8 mouse cellular contexts compared by ENCODE assay signal in the genomic region with DNA sequence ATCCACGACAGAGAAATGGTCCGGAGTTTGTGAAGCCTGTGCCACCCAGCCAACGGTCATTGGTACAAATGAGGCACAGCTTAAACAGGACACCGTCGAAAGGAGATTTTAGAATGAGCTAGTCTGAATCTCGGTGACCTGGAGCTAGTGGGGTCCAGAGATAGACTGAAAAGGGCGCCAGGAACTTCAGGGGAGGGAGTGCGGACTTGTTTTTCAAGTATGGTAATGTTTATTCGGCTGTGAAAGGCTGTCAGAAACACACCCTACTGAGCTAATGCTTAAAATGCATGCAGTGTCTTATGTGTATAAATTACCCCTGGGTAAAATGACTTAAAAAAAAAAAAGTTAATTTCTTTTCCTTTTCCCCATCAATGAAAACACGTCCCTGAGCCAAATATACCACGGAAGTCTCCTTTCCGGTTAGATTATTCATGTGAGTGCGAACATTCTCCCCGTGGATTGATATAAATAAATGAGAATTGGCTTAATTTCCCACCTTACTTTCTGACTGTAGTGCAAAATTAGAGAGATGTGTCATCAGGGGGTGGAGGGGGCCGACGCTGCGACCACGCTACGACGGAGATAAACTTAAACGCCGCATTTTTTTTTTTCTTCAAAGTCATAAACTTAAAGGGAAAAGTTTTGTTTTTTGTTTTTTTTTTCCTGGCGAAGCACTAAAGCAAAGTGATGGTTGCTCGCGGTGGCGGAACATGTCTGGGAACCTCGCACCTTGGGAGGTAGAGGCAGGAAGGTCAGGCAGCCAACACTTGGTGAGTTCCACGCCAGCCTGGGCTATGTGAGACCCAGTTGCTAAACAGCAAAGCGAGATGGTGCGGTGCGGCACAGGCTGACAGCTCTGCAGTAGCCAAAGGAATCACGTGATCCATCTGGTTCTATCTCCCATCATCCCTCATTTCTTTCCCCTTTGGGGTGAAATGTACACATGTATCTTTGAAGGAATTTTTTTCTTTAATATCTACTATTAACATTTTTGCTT. TPM values are rescaled to one million over a fixed set of nuclear protein-coding genes. Genes with fewer than 3 reads are reported as not detected.
DNase-seq lines count a peak whose midpoint lies in the region; ATAC-seq lines count a peak whose summit lies in the region.

No protein-coding gene starts in this region.

- H3K27me3 ChIP-seq in kidney, embryonic 16.5 days (ENCODE audit: insufficient read depth, low read length), result no peaks in the 10 kb centered on the region
- no peaks in the 10 kb centered on the region for H3K27me3 ChIP-seq in hindbrain, embryonic 14.5 days (ENCODE audit: control insufficient read depth, insufficient read depth, low read length)
- H3K27me3 ChIP-seq in liver, embryonic 16.5 days (ENCODE audit: control insufficient read depth, insufficient read depth, low read depth, low read length), result no peaks in the 10 kb centered on the region
- H3K27me3 ChIP-seq in midbrain, embryonic 10.5 days (ENCODE audit: low read depth, poor library complexity, severe bottlenecking), result peaks cover 16% of the 10 kb centered on the region

- H3K4me2 ChIP-seq in kidney, embryonic 16.5 days (replicated peaks; ENCODE audit: low read depth, low read length), result peak overlapping the region; percentile 51
- peak overlapping the region; percentile 21 for H3K4me2 ChIP-seq in hindbrain, embryonic 14.5 days (replicated peaks)
- H3K4me2 ChIP-seq in liver, embryonic 16.5 days (ENCODE audit: low read depth, low read length), result peak overlapping the region; percentile 53

- peak overlapping the region; percentile 32; the same call in 1 of the 2 replicates for H3K9ac ChIP-seq in kidney, embryonic 16.5 days (replicated peaks; ENCODE audit: low read length)
- H3K9ac ChIP-seq in hindbrain, embryonic 14.5 days, result no peak overlapping the region
- peak overlapping the region; percentile 62 for H3K9ac ChIP-seq in liver, embryonic 16.5 days (ENCODE audit: low read depth, low read length)

- peaks cover 12% of the 10 kb centered on the region for H3K4me1 ChIP-seq in kidney, embryonic 16.5 days (ENCODE audit: insufficient read depth, low read length)
- H3K4me1 ChIP-seq in hindbrain, embryonic 14.5 days (replicated peaks; ENCODE audit: control insufficient read depth, insufficient read depth, low read length), result peaks cover 11% of the 10 kb centered on the region; the same call in 1 of the 2 replicates
- H3K4me1 ChIP-seq in liver, embryonic 16.5 days (ENCODE audit: control insufficient read depth, low read depth, low read length), result peaks cover 55% of the 10 kb centered on the region
- H3K4me1 ChIP-seq in midbrain, embryonic 10.5 days, result peaks cover 9% of the 10 kb centered on the region

- no peaks in the 10 kb centered on the region for H3K9me3 ChIP-seq in kidney, embryonic 16.5 days (ENCODE audit: low read length)
- no peaks in the 10 kb centered on the region for H3K9me3 ChIP-seq in hindbrain, embryonic 14.5 days (ENCODE audit: control insufficient read depth, low read length)
- 0 out of 2 replicates have a peak, but pooled peaks cover 2% of the 10 kb centered on the region for H3K9me3 ChIP-seq in liver, embryonic 16.5 days (replicated peaks; ENCODE audit: control insufficient read depth, low read length)
- H3K9me3 ChIP-seq in midbrain, embryonic 10.5 days (replicated peaks), result no peaks in the 10 kb centered on the region

- no peak for DNase-seq in kidney, adult 8-10 months
- peak; percentile 19 for DNase-seq in brain, adult 2 months (ENCODE audit: low read depth, low spot score)
- DNase-seq in hindbrain, embryonic 14.5 days (ENCODE audit: low spot score), result no peak
- DNase-seq in frontal cortex, postnatal 25 days (ENCODE audit: low spot score in 2 of 2), result no peak
- DNase-seq in frontal cortex, postnatal 14 days (ENCODE audit: low spot score in 2 of 2), result no peak
- DNase-seq in midbrain, embryonic 10.5 days (ENCODE audit: low spot score), result no peak

- peak overlapping the region; percentile 51; the same call in 1 of the 2 replicates for H3K27ac ChIP-seq in kidney, embryonic 16.5 days (ENCODE audit: low read length)
- H3K27ac ChIP-seq in hindbrain, embryonic 14.5 days, result no peak overlapping the region
- peak overlapping the region; percentile 90 for H3K27ac ChIP-seq in liver, embryonic 16.5 days (ENCODE audit: low read length)
- H3K27ac ChIP-seq in midbrain, embryonic 10.5 days (replicated peaks), result no peak overlapping the region

- no peaks in the 10 kb centered on the region for H3K36me3 ChIP-seq in kidney, embryonic 16.5 days (ENCODE audit: insufficient read depth, low read length)
- no peaks in the 10 kb centered on the region for H3K36me3 ChIP-seq in hindbrain, embryonic 14.5 days (replicated peaks; ENCODE audit: control insufficient read depth, insufficient read depth)
- H3K36me3 ChIP-seq in liver, embryonic 16.5 days (ENCODE audit: control insufficient read depth, insufficient read depth), result no peaks in the 10 kb centered on the region
- no peaks in the 10 kb centered on the region for H3K36me3 ChIP-seq in midbrain, embryonic 10.5 days

- peak overlapping the region; percentile 32 for H3K4me3 ChIP-seq in kidney, embryonic 16.5 days (ENCODE audit: low read length)
- no peak overlapping the region for H3K4me3 ChIP-seq in hindbrain, embryonic 14.5 days (replicated peaks; ENCODE audit: low read length)
- peak overlapping the region; percentile 12; the same call in 1 of the 2 replicates for H3K4me3 ChIP-seq in liver, embryonic 16.5 days (ENCODE audit: low read depth, low read length)
- no peak overlapping the region for H3K4me3 ChIP-seq in midbrain, embryonic 10.5 days

- 12% methylated on average over 32 of the region's 32 CpGs for WGBS in kidney, embryonic 16.5 days
- 16% methylated on average over 32 of the region's 32 CpGs for WGBS in hindbrain, embryonic 14.5 days
- WGBS in liver, embryonic 16.5 days (ENCODE audit: insufficient replicate concordance), result 12% methylated on average over 32 of the region's 32 CpGs
- 21% methylated on average over 32 of the region's 32 CpGs for WGBS in midbrain, embryonic 10.5 days

- ATAC-seq in kidney, embryonic 16.5 days (ENCODE audit: low FRiP score, low TSS enrichment), result no peak
- ATAC-seq in hindbrain, embryonic 14.5 days (ENCODE audit: low FRiP score), result no peak
- no peak for ATAC-seq in liver, embryonic 16.5 days (ENCODE audit: low read depth)

RNA-seq across cellular contexts. Expression of a gene that starts 12.4 kb away (rescaled TPM):
- polyA plus RNA-seq in kidney, embryonic 16.5 days (2015; fragmentation: Nextera tagmentation; extraction: Ambion mirVana), result 12.5 and 14.5 TPM in 2 replicates
- 6.4 and 7.8 TPM in 2 replicates for polyA plus RNA-seq in hindbrain, embryonic 14.5 days (2014; fragmentation: Nextera tagmentation; extraction: Ambion mirVana)
- polyA plus RNA-seq in liver, embryonic 16.5 days (2015; fragmentation: Nextera tagmentation; extraction: Ambion mirVana), result 74.7 and 80.0 TPM in 2 replicates
- polyA plus RNA-seq in midbrain, embryonic 10.5 days (2016; fragmentation: Nextera tagmentation; extraction: Ambion mirVana), result 27.2 and 33.8 TPM in 2 replicates

RNA-seq across cellular contexts. Expression of a gene that starts 46.5 kb away (rescaled TPM):
- not detected in 2 replicates for polyA plus RNA-seq in kidney, embryonic 16.5 days (2015; fragmentation: Nextera tagmentation; extraction: Ambion mirVana)
- polyA plus RNA-seq in hindbrain, embryonic 14.5 days (2014; fragmentation: Nextera tagmentation; extraction: Ambion mirVana), result not detected in 2 replicates
- polyA plus RNA-seq in liver, embryonic 16.5 days (2015; fragmentation: Nextera tagmentation; extraction: Ambion mirVana), result not detected in 2 replicates
- not detected in 2 replicates for polyA plus RNA-seq in midbrain, embryonic 10.5 days (2016; fragmentation: Nextera tagmentation; extraction: Ambion mirVana)

RNA-seq across cellular contexts. Expression of a gene that starts 46.6 kb away (rescaled TPM):
- 16.7 and 19.1 TPM in 2 replicates for polyA plus RNA-seq in kidney, embryonic 16.5 days (2015; fragmentation: Nextera tagmentation; extraction: Ambion mirVana)
- polyA plus RNA-seq in hindbrain, embryonic 14.5 days (2014; fragmentation: Nextera tagmentation; extraction: Ambion mirVana), result 27.8 and 30.5 TPM in 2 replicates
- 2.7 TPM in 2 replicates for polyA plus RNA-seq in liver, embryonic 16.5 days (2015; fragmentation: Nextera tagmentation; extraction: Ambion mirVana)
- polyA plus RNA-seq in midbrain, embryonic 10.5 days (2016; fragmentation: Nextera tagmentation; extraction: Ambion mirVana), result 18.8 and 19.9 TPM in 2 replicates

RNA-seq across cellular contexts. Expression of a gene that starts 49.2 kb away (rescaled TPM):
- 0.79 and 0.89 TPM in 2 replicates for polyA plus RNA-seq in kidney, embryonic 16.5 days (2015; fragmentation: Nextera tagmentation; extraction: Ambion mirVana)
- polyA plus RNA-seq in hindbrain, embryonic 14.5 days (2014; fragmentation: Nextera tagmentation; extraction: Ambion mirVana), result 0.50 and 0.53 TPM in 2 replicates
- polyA plus RNA-seq in liver, embryonic 16.5 days (2015; fragmentation: Nextera tagmentation; extraction: Ambion mirVana), result 0.22 TPM in 1 of 2 replicates, not detected in the other
- 1.1 and 1.3 TPM in 2 replicates for polyA plus RNA-seq in midbrain, embryonic 10.5 days (2016; fragmentation: Nextera tagmentation; extraction: Ambion mirVana)

Comparison
In these comparisons a context has a peak if more than half of its experiments do, and no peak if none do; other contexts are left out.
1. H3K27ac ChIP-seq: peak in kidney, embryonic 16.5 days (single experiment) and liver, embryonic 16.5 days (single experiment); none in hindbrain, embryonic 14.5 days (single experiment) and midbrain, embryonic 10.5 days (single experiment).
2. H3K4me3 ChIP-seq: peak in kidney, embryonic 16.5 days (single experiment) and liver, embryonic 16.5 days (single experiment); none in hindbrain, embryonic 14.5 days (single experiment) and midbrain, embryonic 10.5 days (single experiment).
3. Peak in every context shown above with its lines, with median percentiles within 50 percentile points of each other: H3K4me2 ChIP-seq.